Mouse (Mus musculus) hindbrain, embryonic 14.5 days (tissue): ENCODE measurements around the gene Tprkb. TPM values are rescaled to one million over a fixed set of nuclear protein-coding genes. Genes with fewer than 3 reads are reported as not detected.
"Not testable (repeated sequence)": the region's sequence is repeated elsewhere in the genome, so short reads cannot be mapped to it uniquely, and the experiment has no call there.

ENCODE experiments used
- ATAC-seq: fragments of 200-750 bp; cut with Nextera tagmentation; 2 replicates; pipeline ENCODE4 v1.8.0; 2017; ENCODE audit warnings: moderate number of reproducible peaks, mild to moderate bottlenecking, moderate TSS enrichment, moderate library complexity; ENCODE audit not compliant: low FRiP score
- DNase-seq: peaks from one replicate; pipeline ENCODE4 v3.0.0-alpha.2; 2015; ENCODE audit warnings: low spot score
- H3K27ac ChIP-seq: fragments of 300-500 bp; sonication (generic); 2 replicates; pipeline ENCODE4 v1.5.1; 2014; ENCODE audit warnings: mild to moderate bottlenecking, moderate library complexity
- H3K27me3 ChIP-seq: fragments of 300-500 bp; sonication (generic); 2 replicates; pipeline ENCODE4 v1.6.1; 2014; ENCODE audit warnings: mild to moderate bottlenecking, low read length, mixed read lengths; ENCODE audit not compliant: control insufficient read depth, insufficient read depth
- H3K36me3 ChIP-seq: fragments of 300-500 bp; sonication (generic); replicated peaks from 2 replicates; pipeline ENCODE4 v1.6.1; 2014; ENCODE audit not compliant: control insufficient read depth, insufficient read depth
- H3K4me1 ChIP-seq: fragments of 300-500 bp; sonication (generic); replicated peaks from 2 replicates; pipeline ENCODE4 v1.6.1; 2014; ENCODE audit warnings: antibody characterized with exemption, low read length, mixed read lengths; ENCODE audit not compliant: control insufficient read depth, insufficient read depth
- H3K4me2 ChIP-seq: fragments of 300-500 bp; sonication (generic); replicated peaks from 2 replicates; pipeline ENCODE4 v1.6.1; 2014; ENCODE audit warnings: mild to moderate bottlenecking, moderate library complexity
- H3K4me3 ChIP-seq: fragments of 300-500 bp; sonication (generic); replicated peaks from 2 replicates; pipeline ENCODE4 v1.5.1; 2014; ENCODE audit warnings: mild to moderate bottlenecking, low read length
- H3K9ac ChIP-seq: fragments of 300-500 bp; sonication (generic); 2 replicates; pipeline ENCODE4 v1.6.1; 2014
- H3K9me3 ChIP-seq: fragments of 300-500 bp; sonication (generic); 2 replicates; pipeline ENCODE4 v1.6.1; 2016; ENCODE audit warnings: low read length; ENCODE audit not compliant: control insufficient read depth
- WGBS: fragments of 180-500 bp; shearing (Covaris S2); extraction: QIAGEN DNeasy Blood & Tissue Kit; methylation state at CpG from one replicate; pipeline ENCODE4 v1.1.7; 2014; 5-methylcytosine and 5-hydroxymethylcytosine counted together
- polyA plus RNA-seq: library from polyadenylated mRNA; unstranded; fragments of >200 nt; fragmentation: Nextera tagmentation; extraction: Ambion mirVana; gene quantifications from 2 replicates; pipeline ENCODE4 v1.2.1, GENCODE M21; 2014

Gene Tprkb
- polyA plus RNA-seq, 1 experiment from 2014 or later: 49.2 TPM

DNA sequence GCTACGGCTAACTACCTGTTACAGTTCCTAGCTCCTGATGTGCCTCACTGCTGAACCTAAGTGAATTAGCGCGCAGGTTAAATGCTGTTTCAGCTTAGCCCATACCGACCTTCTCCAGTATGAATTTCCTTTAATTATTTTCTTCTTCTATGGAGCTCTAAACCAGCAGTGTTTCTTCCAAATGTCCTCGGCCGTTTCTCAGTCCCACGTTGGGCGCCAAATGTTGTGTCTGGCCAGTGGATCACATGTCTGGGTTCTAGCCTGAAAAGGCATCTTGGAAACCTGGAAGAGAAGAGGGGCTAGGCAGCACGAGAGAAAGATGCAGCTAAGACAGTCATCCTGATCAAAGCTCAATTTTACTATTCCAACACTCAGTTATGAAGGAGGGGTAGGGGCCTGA, 28.4 kb upstream of the Tprkb start:
- not testable (repeated sequence) for H3K4me1 ChIP-seq, H3K36me3 ChIP-seq, DNase-seq, H3K4me3 ChIP-seq, H3K27ac ChIP-seq, H3K4me2 ChIP-seq, H3K27me3 ChIP-seq, ATAC-seq, H3K9ac ChIP-seq
- H3K9me3 ChIP-seq: peaks cover 20% of the 10 kb centered on the region
- 94% methylated on average over 9 of the region's 9 CpGs for WGBS

DNA sequence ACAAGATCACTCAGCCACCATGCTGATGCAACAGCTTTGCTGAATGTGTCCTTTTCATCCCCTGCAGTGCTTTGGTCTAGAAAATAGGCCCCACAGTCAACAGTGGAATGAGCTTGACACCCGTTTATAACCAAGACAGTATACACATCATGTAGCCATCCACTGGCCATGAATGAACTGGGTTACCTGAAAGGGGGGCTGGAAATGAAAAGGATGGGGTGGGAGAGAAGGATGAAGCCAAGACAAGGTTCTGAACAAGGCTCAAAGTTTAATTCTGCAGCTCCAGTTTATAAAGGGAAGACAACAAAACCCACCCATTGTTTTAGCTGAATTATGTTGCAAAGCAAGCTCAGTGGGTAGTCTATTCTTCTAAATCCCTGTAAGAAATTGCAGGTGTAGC, 27.4 kb upstream of the Tprkb start:
- H3K9ac ChIP-seq: no peak overlapping the region
- H3K27ac ChIP-seq: no peak overlapping the region
- DNase-seq: no peak
- H3K4me2 ChIP-seq: no peak overlapping the region
- WGBS: 82% methylated on average over 1 of the region's 1 CpGs
- no peak overlapping the region for H3K4me3 ChIP-seq
- no peak for ATAC-seq
- H3K36me3 ChIP-seq: no peaks in the 10 kb centered on the region
- peaks cover 20% of the 10 kb centered on the region for H3K9me3 ChIP-seq
- no peaks in the 10 kb centered on the region for H3K27me3 ChIP-seq
- H3K4me1 ChIP-seq: no peaks in the 10 kb centered on the region

DNA sequence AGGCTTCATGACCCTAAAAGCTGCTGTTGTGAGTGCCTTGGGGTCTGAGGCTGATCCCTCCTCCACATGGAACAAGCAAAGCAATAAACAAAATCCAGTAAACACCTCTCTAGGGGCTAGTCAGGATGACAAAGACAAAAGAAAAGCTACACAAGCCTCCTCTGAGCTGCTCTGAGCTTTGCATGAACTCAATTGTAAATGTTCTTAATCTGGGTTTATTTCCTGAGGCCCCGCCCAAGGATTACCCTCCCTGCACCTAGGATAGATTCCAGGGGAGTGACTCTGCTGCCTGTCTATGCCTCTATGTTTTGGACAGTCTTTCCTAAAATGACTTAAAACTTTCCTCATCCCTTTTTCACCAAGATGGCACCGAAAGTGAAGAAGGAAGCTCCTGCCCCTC, 22.7 kb upstream of the Tprkb start:
- no peaks in the 10 kb centered on the region for H3K27me3 ChIP-seq
- H3K4me2 ChIP-seq: no peak overlapping the region
- H3K4me3 ChIP-seq: no peak overlapping the region
- no peaks in the 10 kb centered on the region for H3K36me3 ChIP-seq
- WGBS: 83% methylated on average over 2 of the region's 2 CpGs
- no peak for ATAC-seq
- no peak overlapping the region for H3K27ac ChIP-seq
- H3K4me1 ChIP-seq: no peaks in the 10 kb centered on the region
- peaks cover 16% of the 10 kb centered on the region; the same call in 1 of the 2 replicates for H3K9me3 ChIP-seq
- no peak overlapping the region for H3K9ac ChIP-seq
- DNase-seq: no peak

DNA sequence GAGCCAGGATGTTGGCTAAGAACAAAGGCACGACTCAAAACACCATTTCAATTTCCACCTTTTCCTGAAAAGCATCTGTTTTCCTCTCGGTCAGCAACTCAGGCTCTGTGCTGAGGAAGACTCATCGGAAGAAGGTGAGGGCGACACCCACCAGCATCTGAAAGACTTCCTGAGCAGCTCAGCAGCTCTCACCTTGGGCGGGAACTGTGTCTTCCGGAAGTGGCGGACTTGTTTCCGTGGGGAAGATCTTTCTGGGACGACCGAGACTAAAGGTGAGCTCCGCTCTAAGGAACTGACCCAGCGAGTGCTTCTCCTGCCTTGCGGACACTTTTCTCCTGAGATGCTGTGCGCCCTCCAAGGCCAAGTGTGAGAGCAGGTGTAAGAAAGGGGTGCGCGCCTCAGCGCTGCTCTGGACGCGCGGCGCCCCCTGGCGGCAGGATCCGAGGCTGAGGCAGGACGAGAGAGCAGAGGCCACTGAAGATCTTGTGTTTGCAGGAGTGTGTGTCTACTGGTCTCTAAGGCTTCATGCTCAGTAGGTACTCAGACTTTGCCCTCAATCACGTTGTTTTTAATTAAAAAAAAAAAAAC, 16.5 kb upstream of the Tprkb start:
- not testable (repeated sequence) for DNase-seq, H3K4me3 ChIP-seq, H3K4me2 ChIP-seq, H3K27me3 ChIP-seq, H3K36me3 ChIP-seq, H3K27ac ChIP-seq, H3K9ac ChIP-seq, ATAC-seq, H3K4me1 ChIP-seq
- H3K9me3 ChIP-seq: peaks cover 11% of the 10 kb centered on the region; the same call in 1 of the 2 replicates
- 70% methylated on average over 25 of the region's 25 CpGs for WGBS

DNA sequence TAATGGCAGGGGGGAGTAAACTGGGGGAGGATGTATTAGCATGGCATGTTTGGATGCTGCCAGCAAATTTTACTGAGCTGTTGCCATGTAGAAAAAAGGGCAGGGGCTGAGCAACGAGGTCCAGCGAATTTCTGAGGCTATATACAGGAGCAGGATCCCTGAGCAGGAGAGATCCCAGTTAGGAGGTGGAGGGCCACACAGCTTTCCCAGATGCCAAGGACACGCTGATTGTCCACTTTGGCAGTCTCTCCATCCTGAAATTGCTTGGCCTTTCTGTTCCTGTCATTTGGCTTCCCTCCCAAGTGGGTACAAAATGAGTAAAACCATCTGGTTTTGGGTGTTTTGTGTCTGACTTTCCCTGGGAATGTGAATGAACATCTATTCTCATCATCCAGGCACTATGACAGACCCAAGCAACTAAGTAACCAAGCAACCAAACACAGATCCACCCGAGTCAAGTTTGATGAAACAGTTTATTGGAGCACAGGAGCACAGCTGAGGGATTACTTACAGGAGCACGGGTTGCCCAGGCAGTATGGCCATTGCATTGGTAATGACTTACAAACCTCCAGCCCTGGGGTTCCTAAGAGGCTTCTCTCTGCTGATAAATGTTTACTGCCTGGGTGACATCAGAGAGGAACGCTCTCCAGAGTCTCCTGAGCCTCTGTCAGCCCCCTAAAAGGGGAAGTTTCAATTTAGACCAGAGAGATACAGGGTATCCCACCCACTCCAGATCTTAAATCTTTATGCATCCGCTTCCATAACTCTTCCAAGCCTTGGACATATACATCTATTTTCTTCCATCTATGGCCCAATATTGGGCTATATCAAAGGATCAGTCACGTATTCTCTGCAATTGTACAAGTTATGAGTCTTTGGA, 12.8 kb upstream of the Tprkb start:
- H3K36me3 ChIP-seq, H3K4me2 ChIP-seq, H3K9me3 ChIP-seq, DNase-seq, H3K4me1 ChIP-seq, H3K27me3 ChIP-seq, H3K9ac ChIP-seq, H3K27ac ChIP-seq, H3K4me3 ChIP-seq: not testable (repeated sequence)
- 75% methylated on average over 7 of the region's 8 CpGs for WGBS
- peak; percentile 43; the same call in 1 of the 2 replicates for ATAC-seq

DNA sequence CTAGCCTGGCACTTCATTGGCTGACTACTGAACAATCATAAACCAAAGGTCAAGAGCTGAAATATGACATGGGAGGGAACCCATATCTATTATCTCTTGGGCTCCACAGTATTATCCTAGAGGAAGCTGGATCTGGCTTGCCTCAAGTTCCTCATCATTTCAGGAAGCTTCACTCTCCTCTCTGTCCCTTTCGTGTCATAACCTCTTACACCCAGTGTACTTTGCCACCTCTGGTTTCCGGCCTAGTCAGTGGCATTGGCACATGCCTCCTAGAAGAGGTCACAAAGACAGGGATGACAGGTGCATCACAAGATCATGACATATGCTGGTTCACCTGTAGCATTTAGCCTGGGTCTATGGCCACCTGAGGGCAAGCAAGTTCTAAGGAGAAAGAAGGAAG, 9.4 kb upstream of the Tprkb start:
- WGBS: 96% methylated on average over 2 of the region's 2 CpGs
- Histone ChIP-seq H3K4me3 (no peak overlapping the region), H3K9me3 (no peaks in the 10 kb centered on the region), H3K36me3 (no peaks in the 10 kb centered on the region), H3K4me2 (no peak overlapping the region), H3K4me1 (no peaks in the 10 kb centered on the region), H3K9ac (no peak overlapping the region), H3K27ac (no peak overlapping the region), H3K27me3 (no peaks in the 10 kb centered on the region)
- no peak for DNase-seq
- ATAC-seq: no peak

DNA sequence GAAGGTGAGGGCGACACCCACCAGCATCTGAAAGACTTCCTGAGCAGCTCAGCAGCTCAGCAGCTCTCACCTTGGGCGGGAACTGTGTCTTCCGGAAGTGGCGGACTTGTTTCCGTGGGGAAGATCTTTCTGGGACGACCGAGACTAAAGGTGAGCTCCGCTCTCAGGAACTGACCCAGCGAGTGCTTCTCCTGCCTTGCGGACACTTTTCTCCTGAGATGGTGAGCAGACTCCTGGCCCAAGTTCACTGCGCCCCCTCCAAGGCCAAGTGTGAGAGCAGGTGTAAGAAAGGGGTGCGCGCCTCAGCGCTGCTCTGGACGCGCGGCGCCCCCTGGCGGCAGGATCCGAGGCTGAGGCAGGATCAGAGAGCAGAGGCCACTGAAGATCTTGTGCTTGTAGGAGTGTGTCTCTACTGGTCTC, 7.0 kb upstream of the Tprkb start, which contains the start of gene Nat8f4:
Gene Nat8f4 (minus strand): TSS at position 243 of the 420 bp plus-strand sequence.
- ATAC-seq: peak; percentile 74
- H3K4me2 ChIP-seq: peak within 1 kb of the TSS; percentile 40
- H3K27ac ChIP-seq, H3K27me3 ChIP-seq, H3K4me1 ChIP-seq, H3K9ac ChIP-seq, DNase-seq, H3K36me3 ChIP-seq, H3K9me3 ChIP-seq: not testable (repeated sequence)
- H3K4me3 ChIP-seq: peak within 1 kb of the TSS; percentile 14
- 23% methylated on average over 20 of the region's 20 CpGs for WGBS

DNA sequence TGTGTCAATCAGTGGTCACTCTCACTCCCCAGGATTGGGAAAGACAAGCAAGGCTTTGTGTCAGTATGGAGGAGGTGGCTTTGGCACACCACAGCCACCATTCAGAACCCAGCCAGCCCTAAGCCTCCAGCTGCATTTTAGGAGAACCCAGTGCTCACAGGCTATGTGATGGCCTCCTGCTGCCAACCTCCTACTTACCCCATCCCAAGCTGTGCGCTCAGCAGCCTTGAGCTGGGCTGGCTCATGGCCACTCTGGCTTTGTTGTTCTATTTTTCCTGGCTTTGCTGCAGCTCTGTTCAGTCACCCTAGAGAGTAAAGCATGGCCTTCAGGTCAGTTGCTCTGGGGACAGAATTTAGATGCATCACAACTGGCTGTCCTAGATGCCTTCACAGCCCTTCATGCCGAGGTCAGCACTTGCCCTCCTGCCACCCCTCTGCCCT, 4.7 kb upstream of the Tprkb start:
- H3K27me3 ChIP-seq, H3K4me1 ChIP-seq, H3K27ac ChIP-seq, H3K9ac ChIP-seq, DNase-seq, H3K36me3 ChIP-seq, H3K4me2 ChIP-seq, H3K9me3 ChIP-seq, H3K4me3 ChIP-seq: not testable (repeated sequence)
- ATAC-seq: peak; percentile 70; the same call in 1 of the 2 replicates
- 43% methylated on average over 2 of the region's 2 CpGs for WGBS

DNA sequence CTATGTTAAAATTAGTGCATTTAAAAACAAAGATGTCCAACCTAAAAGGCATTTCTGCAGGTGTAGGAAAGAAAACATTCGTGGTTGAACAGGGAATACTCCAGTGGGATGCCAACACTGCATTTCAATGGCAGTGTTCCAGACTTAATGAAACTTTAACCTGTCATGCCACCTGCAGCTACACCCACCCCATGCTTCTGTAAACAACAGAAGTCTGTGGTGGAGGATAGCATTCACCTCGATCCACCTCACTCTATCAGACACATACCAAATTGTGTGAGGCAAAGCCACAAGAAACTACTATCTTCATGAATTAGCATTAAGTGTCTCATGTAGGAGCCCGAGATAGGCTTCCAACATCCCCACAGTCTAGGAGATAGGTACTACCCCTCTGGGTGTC, 3.3 kb upstream of the Tprkb start:
- H3K4me2 ChIP-seq: no peak overlapping the region
- no peak overlapping the region for H3K4me3 ChIP-seq
- ATAC-seq: no peak
- H3K9me3 ChIP-seq: no peaks in the 10 kb centered on the region
- no peaks in the 10 kb centered on the region for H3K36me3 ChIP-seq
- no peak overlapping the region for H3K9ac ChIP-seq
- H3K4me1 ChIP-seq: no peaks in the 10 kb centered on the region
- H3K27me3 ChIP-seq: no peaks in the 10 kb centered on the region
- 78% methylated on average over 3 of the region's 3 CpGs for WGBS
- H3K27ac ChIP-seq: no peak overlapping the region
- no peak for DNase-seq
